Mouse (Mus musculus) CD4-positive helper T cell, adult 2 months (primary cell): ENCODE data around the gene 4931422A03Rik.

Experiments
- DNase-seq: peaks from one replicate; pipeline ENCODE4 v3.0.0-alpha.2; 2012; ENCODE audit warnings: low read depth, missing footprints, low spot score

Gene 4931422A03Rik

GRCm38 (mm10) chr2:103970041-103970790 is 57.9 kb downstream of the 4931422A03Rik start:
- peak; percentile 35 for DNase-seq

- peak; percentile 18 for DNase-seq
Measured at GRCm38 (mm10) chr2:103969437-103970040, 58.6 kb downstream of the 4931422A03Rik start.

- no peak for DNase-seq
Measured at GRCm38 (mm10) chr2:103968919-103969436, 59.2 kb downstream of the 4931422A03Rik start.

- no peak for DNase-seq
Measured at GRCm38 (mm10) chr2:103968186-103968585, 60.0 kb downstream of the 4931422A03Rik start.

- DNase-seq: no peak
Measured at GRCm38 (mm10) chr2:103965391-103965790, 62.8 kb downstream of the 4931422A03Rik start.

GRCm38 (mm10) chr2:103962349-103962748 is 65.8 kb downstream of the 4931422A03Rik start:
- DNase-seq: no peak

- DNase-seq: no peak
Measured at GRCm38 (mm10) chr2:103959574-103959973, 68.6 kb downstream of the 4931422A03Rik start.

- no peak for DNase-seq
Measured at GRCm38 (mm10) chr2:103959066-103959465, 69.1 kb downstream of the 4931422A03Rik start.

- DNase-seq: no peak
Measured at GRCm38 (mm10) chr2:103958634-103959033, 69.5 kb downstream of the 4931422A03Rik start.

- DNase-seq: no peak
Measured at GRCm38 (mm10) chr2:103957649-103958546, 70.3 kb downstream of the 4931422A03Rik start, which contains the start of gene Lmo2. Gene Lmo2, plus strand, starts transcription at chr2:103957986.

GRCm38 (mm10) chr2:103956867-103957266 is 71.3 kb downstream of the 4931422A03Rik start:
- DNase-seq: no peak

- DNase-seq: no peak
Measured at GRCm38 (mm10) chr2:103955714-103956113, 72.4 kb downstream of the 4931422A03Rik start.

GRCm38 (mm10) chr2:103953050-103953835 is 74.9 kb downstream of the 4931422A03Rik start:
- no peak for DNase-seq

GRCm38 (mm10) chr2:103947982-103948655 is 80.0 kb downstream of the 4931422A03Rik start:
- DNase-seq: no peak

- no peak for DNase-seq
Measured at GRCm38 (mm10) chr2:103946892-103947291, 81.3 kb downstream of the 4931422A03Rik start.

- DNase-seq: peak; percentile 57
Measured at GRCm38 (mm10) chr2:103945571-103946092, 82.5 kb downstream of the 4931422A03Rik start.

- DNase-seq: no peak
Measured at GRCm38 (mm10) chr2:103944859-103945258, 83.3 kb downstream of the 4931422A03Rik start.

- DNase-seq: no peak
Measured at GRCm38 (mm10) chr2:103941085-103941484, 87.1 kb downstream of the 4931422A03Rik start.

- DNase-seq: no peak
Measured at GRCm38 (mm10) chr2:103939003-103939402, 89.2 kb downstream of the 4931422A03Rik start.

GRCm38 (mm10) chr2:103938573-103938972 is 89.6 kb downstream of the 4931422A03Rik start:
- DNase-seq: no peak
